Comparison of ENCODE assay signal across 9 mouse cellular contexts in genomic region chr3:108855864-108856263, GRCm38 (mm10). TPM values are rescaled to one million over a fixed set of nuclear protein-coding genes. Genes with fewer than 3 reads are reported as not detected.
A peak's percentile ranks its signal among the peaks of the same experiment; 100 is the strongest.
DNase-seq lines count a peak whose midpoint lies in the region; ATAC-seq and TF ChIP-seq lines count a peak whose summit lies in the region.
"Had no signal": no experiment of that assay in that cellular context is flagged by ENCODE, and none has a peak within 500 bp of the region (broad histone marks: within the 10 kb centered on the region; RNA-seq: fewer than 3 reads in every experiment).

No protein-coding gene starts in this region.

- ATAC-seq in Patski, result peak; percentile 41
- no peak for ATAC-seq in midbrain, postnatal 0 days (ENCODE audit: low FRiP score)

- 46% methylated on average over 10 of the region's 10 CpGs for WGBS in lung, adult 2 months
- WGBS in midbrain, postnatal 0 days, result 64% methylated on average over 10 of the region's 10 CpGs

- no peaks in the 10 kb centered on the region for H3K36me3 ChIP-seq in midbrain, postnatal 0 days (ENCODE audit: insufficient read depth, low read length)

- TF ChIP-seq POLR2A in lung, adult 2 months (IDR thresholded peaks at IDR 0.05; ENCODE audit: borderline replicate concordance, extremely low read depth, low read depth, low read length), result no peak

- no peak overlapping the region for H3K4me2 ChIP-seq in midbrain, postnatal 0 days (ENCODE audit: low read depth, low read length, poor library complexity, severe bottlenecking)

- H3K27ac ChIP-seq in brown adipose tissue, adult 24 weeks (replicated peaks; ENCODE audit: low read depth, low read length), result peak overlapping the region; percentile 80
- no peak overlapping the region for H3K27ac ChIP-seq in midbrain, postnatal 0 days (ENCODE audit: low read depth, low read length)

- POLR2A ChIA-PET in Patski (lab: Charles Lee), result interaction anchor here (0.6 to 1.4 kb wide), 5 partner anchors 10 to 95 kb away, joined by 3 to 7 read pairs (median 5); partner anchors contain the start of gene Stxbp3

- intact Hi-C loops in heart, postnatal 10 days (cut with DNase I), result loop anchor here (5.0 kb wide), 2 partner anchors 46 to 206 kb away; no protein-coding TSS in a partner anchor

- H3K4me3 ChIP-seq in lung, adult 2 months (replicated peaks; ENCODE audit: extremely low read depth, low read depth, low read length), result no peak overlapping the region
- no peak overlapping the region for H3K4me3 ChIP-seq in brown adipose tissue, adult 24 weeks (ENCODE audit: insufficient read depth, low read depth, low read length)
- no peak overlapping the region for H3K4me3 ChIP-seq in midbrain, postnatal 0 days (ENCODE audit: low read depth, low read length)
- H3K4me3 ChIP-seq: erythroblast, embryonic 14.5 days had no signal

- H3K9me3 ChIP-seq in midbrain, postnatal 0 days (ENCODE audit: low read length), result no peaks in the 10 kb centered on the region

- TF ChIP-seq CTCF in lung, adult 2 months (IDR thresholded peaks at IDR 0.05; ENCODE audit: insufficient read depth, low read length), result no peak
- TF ChIP-seq CTCF in Patski (IDR thresholded peaks at IDR 0.05), result no peak
- no peak for TF ChIP-seq CTCF in midbrain, postnatal 0 days (IDR thresholded peaks at IDR 0.05)

- peaks cover 6% of the 10 kb centered on the region for H3K4me1 ChIP-seq in lung, adult 2 months (ENCODE audit: control insufficient read depth, insufficient read depth, low read length)
- peaks cover 3% of the 10 kb centered on the region; the same call in 1 of the 2 replicates for H3K4me1 ChIP-seq in brown adipose tissue, adult 24 weeks (ENCODE audit: control insufficient read depth, insufficient read depth, insufficient read length, low read length)
- H3K4me1 ChIP-seq in midbrain, postnatal 0 days (ENCODE audit: insufficient read depth, low read length), result peaks cover 6% of the 10 kb centered on the region

- DNase-seq in lung, adult 18-20 months, result peak; percentile 54 to 67
- no peak for DNase-seq in lung, adult 2 months
- peak; percentile 88 for DNase-seq in Patski (ENCODE audit: low read depth, low spot score)
- DNase-seq in heart, postnatal 10 days, result peak; percentile 60 to 74
- DNase-seq in midbrain, postnatal 0 days (ENCODE audit: low spot score), result peak; percentile 55
- DNase-seq in thymus, postnatal 25 days, result no peak

- H3K27me3 ChIP-seq in Patski, result no peaks in the 10 kb centered on the region
- no peaks in the 10 kb centered on the region for H3K27me3 ChIP-seq in midbrain, postnatal 0 days (ENCODE audit: insufficient read depth, low read length)

- CTCF ChIA-PET in Patski (lab: Charles Lee), result interaction anchor here (1.0 to 2.4 kb wide), 11 partner anchors 12 to 77 kb away, joined by 3 to 12 read pairs (median 3); partner anchors contain the start of genes Prpf38b and Stxbp3

- H3K9ac ChIP-seq in midbrain, postnatal 0 days (replicated peaks; ENCODE audit: low read length, poor library complexity, severe bottlenecking), result no peak overlapping the region

- in situ Hi-C loops in Patski (cut with MboI; ENCODE audit: low pct_unique_long_range_greater_than_20kb), result no loop called here

RNA-seq across cellular contexts. Expression of gene Stxbp3, which starts 15.5 kb away (rescaled TPM):
- polyA plus RNA-seq in lung, adult 2 months (2012; rRNA removed), result 7.4 and 14.6 TPM in 2 replicates
- 60.3 TPM for polyA plus RNA-seq in Patski (2021)
- 21.5 and 25.5 TPM in 2 replicates for polyA plus RNA-seq in brown adipose tissue, adult 24 weeks (2012; ENCODE audit: insufficient read depth, insufficient read length, missing spikeins)
- total RNA-seq in heart, postnatal 10 days (2021), result 10 to 100 TPM; 25.8 to 31.8 TPM
- 8.8 and 12.3 TPM in 2 replicates for total RNA-seq in midbrain, postnatal 0 days (2014; rRNA removed)
- 10.7 and 11.7 TPM in 2 replicates for polyA plus RNA-seq in midbrain, postnatal 0 days (2015; fragmentation: Nextera tagmentation; extraction: Ambion mirVana)

RNA-seq across cellular contexts. Expression of gene Fndc7, which starts 33.9 kb away (rescaled TPM):
- 1.3 and 1.7 TPM in 2 replicates for polyA plus RNA-seq in lung, adult 2 months (2012; rRNA removed)
- 0.10 TPM for polyA plus RNA-seq in Patski (2021)
- polyA plus RNA-seq in brown adipose tissue, adult 24 weeks (2012; ENCODE audit: insufficient read depth, insufficient read length, missing spikeins), result 0.38 TPM in 1 of 2 replicates, not detected in the other
- total RNA-seq in heart, postnatal 10 days (2021), result under 1 TPM in 1 of 2 experiments, not detected in 1; 0.07 TPM
- not detected in 2 replicates for total RNA-seq in midbrain, postnatal 0 days (2014; rRNA removed)
- polyA plus RNA-seq in midbrain, postnatal 0 days (2015; fragmentation: Nextera tagmentation; extraction: Ambion mirVana), result 0.09 TPM in 1 of 2 replicates, not detected in the other
- polyA plus RNA-seq: erythroblast, embryonic 14.5 days; neural tube, embryonic 11.5 days had no signal

RNA-seq across cellular contexts. Expression of gene Prpf38b, which starts 55.7 kb away (rescaled TPM):
- 48.9 and 64.0 TPM in 2 replicates for polyA plus RNA-seq in lung, adult 2 months (2012; rRNA removed)
- polyA plus RNA-seq in Patski (2021), result 115 TPM
- 35.9 and 75.7 TPM in 2 replicates for polyA plus RNA-seq in brown adipose tissue, adult 24 weeks (2012; ENCODE audit: insufficient read depth, insufficient read length, missing spikeins)
- total RNA-seq in heart, postnatal 10 days (2021), result 10 to 100 TPM; 27.7 to 30.9 TPM
- total RNA-seq in midbrain, postnatal 0 days (2014; rRNA removed), result 33.5 and 36.9 TPM in 2 replicates
- 32.5 and 42.2 TPM in 2 replicates for polyA plus RNA-seq in midbrain, postnatal 0 days (2015; fragmentation: Nextera tagmentation; extraction: Ambion mirVana)

Comparison
In these comparisons a context has a peak if more than half of its experiments do, and no peak if none do; other contexts are left out.
1. DNase-seq: peak in lung, adult 18-20 months (2 of 2), Patski (single experiment), heart, postnatal 10 days (2 of 2) and midbrain, postnatal 0 days (single experiment); none in lung, adult 2 months (single experiment) and thymus, postnatal 25 days (single experiment).